Mouse (Mus musculus) left cerebral cortex, postnatal 4 days (tissue): ENCODE results near the gene Casd1. TPM values are rescaled to one million over a fixed set of nuclear protein-coding genes. Genes with fewer than 3 reads are reported as not detected.
"Not testable (repeated sequence)": the region's sequence is repeated elsewhere in the genome, so short reads cannot be mapped to it uniquely, and the experiment has no call there.

Source experiments
- DNase-seq: peaks from one replicate; pipeline ENCODE4 v3.0.0-alpha.2; 2022
- intact Hi-C: fragments of 180-260 bp; cut with DNase I; formaldehyde crosslinking; loops from one replicate; pipeline ENCODE4 v1.15.1; 2025
- total RNA-seq, 2 experiments: library from RNA; stranded (reverse); gene quantifications; 2 replicates each; pipeline ENCODE4 v1.2.3; 2021

Gene Casd1
- total RNA-seq, 2 experiments from 2014 or later, result 46.1 to 46.4 TPM

DNA sequence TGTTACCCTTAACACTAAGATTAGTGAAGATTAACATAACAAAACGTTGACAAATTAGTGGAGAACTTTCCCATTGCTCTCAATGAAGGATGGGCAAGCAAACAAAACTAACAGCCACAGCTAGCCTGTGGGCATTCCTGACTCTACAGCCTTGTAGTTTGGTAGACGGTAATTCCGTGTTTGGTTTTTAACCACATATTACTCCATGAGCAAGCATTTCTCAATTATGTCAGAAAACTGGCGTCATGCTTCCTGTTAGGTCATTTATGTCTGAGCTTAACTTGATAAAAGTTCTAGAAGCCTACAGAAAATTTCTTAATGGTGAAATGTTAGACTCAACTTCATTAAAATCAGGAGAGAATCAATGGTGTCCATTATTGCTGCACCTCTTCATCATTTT, 11.2 kb downstream of the Casd1 start:
- intact Hi-C loops, result no loop called here
- no peak for DNase-seq

DNA sequence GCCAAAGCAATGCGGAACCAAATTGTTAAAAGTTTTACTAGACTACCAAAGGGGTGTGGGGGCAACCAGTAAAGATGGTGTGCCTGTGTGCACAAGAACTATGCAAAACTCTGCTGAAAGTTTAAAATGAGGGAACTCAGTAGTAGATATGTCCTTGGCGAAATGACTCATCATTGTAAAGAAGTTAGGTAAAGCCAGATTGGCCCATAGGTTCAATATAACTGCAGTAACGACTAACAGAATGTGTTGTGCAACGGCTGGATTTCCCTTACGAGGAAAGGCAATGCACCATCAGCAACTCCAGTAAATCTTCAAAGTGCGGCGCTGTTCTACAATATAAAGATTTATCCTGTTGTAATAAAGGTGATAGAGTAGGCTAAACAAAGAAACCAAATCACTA, 11.8 kb downstream of the Casd1 start:
- intact Hi-C loops, result no loop called here
- no peak for DNase-seq

DNA sequence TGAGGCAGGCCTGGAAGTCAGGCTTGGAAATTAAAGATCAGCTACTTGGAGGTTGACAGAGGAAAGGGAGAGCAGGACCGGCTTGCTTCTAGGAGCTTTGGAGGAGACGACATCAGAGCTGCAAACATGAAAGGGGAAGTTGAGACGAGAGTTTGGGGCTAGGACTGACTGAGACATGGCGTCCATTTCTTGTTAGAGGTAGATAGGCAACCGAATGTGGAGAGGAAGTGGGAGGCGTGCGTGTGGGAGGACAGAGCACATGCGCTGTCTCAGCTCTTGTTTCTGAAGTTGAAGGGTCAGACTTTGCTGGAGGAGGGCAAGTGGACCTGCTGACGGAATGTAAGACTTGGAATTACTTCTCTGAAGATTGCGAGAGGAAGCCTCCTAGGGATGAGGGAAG, 17.3 kb downstream of the Casd1 start:
- intact Hi-C loops, result no loop called here
- DNase-seq, result no peak

- intact Hi-C loops, result no loop called here
- DNase-seq, result no peak
Measured at GRCm38 (mm10) chr6:4631464-4631863, 30.8 kb downstream of the Casd1 start.

- DNase-seq, result no peak
- intact Hi-C loops, result no loop called here
Measured at GRCm38 (mm10) chr6:4633189-4633588, 32.5 kb downstream of the Casd1 start.

DNA sequence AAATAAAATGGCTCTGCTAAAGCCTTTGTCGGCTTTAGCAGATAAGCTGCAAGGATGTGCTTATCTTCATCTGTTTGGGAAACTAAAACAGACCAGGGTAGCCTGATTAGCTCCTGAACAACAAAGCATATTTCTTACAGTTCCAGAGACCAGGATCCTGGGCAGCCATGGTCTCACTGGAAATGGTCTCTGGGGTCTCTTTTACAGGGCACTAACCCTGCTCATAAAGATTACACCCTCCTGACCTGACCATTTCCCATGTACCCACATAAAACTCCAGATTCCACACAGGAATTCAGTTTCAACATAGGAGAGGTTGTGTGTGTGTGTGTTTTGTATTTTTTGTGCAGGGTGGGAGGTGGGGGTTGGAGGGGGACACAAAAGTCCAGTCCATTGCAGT, 34.2 kb downstream of the Casd1 start:
- intact Hi-C loops, result no loop called here
- no peak for DNase-seq

- intact Hi-C loops, result no loop called here
- DNase-seq, result no peak
Measured at GRCm38 (mm10) chr6:4642068-4642467, 41.4 kb downstream of the Casd1 start.

DNA sequence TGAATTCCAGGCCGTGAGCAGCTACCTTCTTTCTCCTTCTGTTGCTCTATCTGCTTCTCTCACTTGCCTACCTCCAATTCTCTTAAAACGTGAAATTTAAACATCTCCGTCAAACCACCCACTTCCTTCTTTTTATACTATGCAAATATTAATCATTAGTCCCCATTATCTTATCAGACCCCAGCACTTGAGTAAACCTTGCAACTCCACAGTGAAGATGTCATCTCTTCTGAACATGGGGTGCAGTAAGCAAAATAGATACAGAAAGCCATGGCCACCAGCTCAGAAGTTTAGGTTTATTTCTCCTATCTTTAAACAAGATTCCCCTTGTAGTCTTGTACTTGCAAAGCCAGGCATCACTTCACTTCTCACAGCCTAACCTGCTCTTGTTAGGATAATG, 46.7 kb downstream of the Casd1 start:
- intact Hi-C loops, result no loop called here
- no peak for DNase-seq

DNA sequence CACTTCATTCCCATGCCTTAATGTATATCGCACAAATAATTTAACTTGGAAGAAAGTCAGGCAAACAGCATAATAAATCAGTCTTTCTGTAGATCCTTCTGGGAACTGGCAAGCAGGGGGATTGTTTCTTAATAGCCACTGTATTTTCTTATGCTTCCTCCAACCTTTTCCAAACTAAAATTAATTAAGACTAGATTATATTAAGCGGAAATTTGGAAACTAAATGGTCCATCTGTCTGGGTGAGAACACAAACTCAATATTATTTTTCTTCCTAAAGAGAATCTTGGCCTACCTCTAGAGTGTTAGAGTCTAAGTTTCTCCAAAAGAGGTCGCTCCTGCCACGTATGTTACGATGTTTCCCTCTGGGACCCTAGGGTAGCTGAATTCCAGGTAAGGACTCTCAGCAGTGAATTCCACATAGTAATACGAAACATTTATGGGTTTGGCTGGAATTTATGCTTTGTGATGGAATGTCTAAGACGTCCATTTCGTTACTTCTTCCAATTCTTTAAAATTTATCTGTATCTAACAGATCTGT, 52.0 kb downstream of the Casd1 start:
- DNase-seq, result no peak
- intact Hi-C loops, result no loop called here

DNA sequence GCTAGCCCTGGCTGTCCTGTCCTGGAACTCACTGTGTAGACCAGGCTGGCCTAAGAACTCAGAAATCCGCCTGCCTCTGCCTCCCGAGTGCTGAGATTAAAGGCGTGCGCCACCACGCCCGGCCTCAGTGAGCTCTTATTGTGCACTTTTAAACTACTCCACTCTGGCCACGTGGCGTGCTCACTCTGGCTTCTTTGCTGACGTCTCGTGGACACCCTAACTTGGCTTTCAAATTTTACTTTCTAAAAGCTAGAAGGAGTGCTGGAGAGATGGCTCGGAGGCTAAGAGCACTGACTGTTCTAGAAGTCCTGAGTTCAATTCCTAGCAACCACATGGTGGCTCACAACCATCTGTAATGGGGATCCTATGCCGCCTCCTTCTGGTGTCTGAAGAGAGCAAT, 53.1 kb downstream of the Casd1 start:
- intact Hi-C loops, result not testable (repeated sequence)

GRCm38 (mm10) chr6:4655466-4655865, 54.8 kb downstream of the Casd1 start:
- intact Hi-C loops, result no loop called here
- no peak for DNase-seq

More for the DNA sequence above, 53.1 kb downstream of the Casd1 start:
- DNase-seq, result not testable (repeated sequence)

GRCm38 (mm10) chr6:4655924-4656323, 55.3 kb downstream of the Casd1 start:
- DNase-seq, result no peak
- intact Hi-C loops, result no loop called here

DNA sequence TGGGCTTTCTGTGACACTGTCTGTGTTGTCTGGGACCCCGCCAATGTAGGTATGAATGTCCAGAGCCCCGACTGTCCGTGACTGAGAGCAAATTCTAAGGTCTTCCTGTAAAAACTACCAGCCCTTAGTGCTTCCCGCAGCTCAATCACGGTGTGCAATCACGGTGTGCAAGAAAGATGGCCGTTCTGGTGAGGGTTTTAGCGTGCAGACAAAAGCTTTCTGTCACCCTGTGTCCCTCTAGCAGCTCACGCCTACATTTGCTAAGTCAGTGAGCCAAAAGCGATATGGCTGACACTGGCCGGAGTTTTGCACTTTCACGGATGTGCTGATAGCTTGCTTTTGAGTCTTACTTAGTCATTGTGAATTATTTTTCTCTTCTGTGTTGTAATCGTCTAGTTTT, 58.2 kb downstream of the Casd1 start:
- intact Hi-C loops, result no loop called here
- DNase-seq, result no peak

DNA sequence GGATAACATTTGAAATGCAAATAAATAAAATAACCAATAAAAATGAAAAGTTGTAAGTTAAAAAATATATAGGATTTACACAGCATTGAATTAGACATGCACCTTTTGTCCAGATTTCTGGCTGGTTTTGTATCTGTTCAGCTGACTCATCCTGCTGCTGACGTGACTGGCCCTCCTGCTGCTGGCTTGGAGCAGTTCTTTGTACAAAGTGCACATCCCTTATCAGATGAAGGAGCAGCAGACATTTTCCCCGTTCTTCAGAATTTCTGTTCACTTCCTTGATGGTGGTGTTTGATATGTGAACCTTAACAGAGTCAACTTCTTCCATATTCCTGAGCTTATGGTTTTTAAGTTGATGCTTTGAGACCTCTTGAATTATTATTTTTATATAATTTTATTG, 62.9 kb downstream of the Casd1 start:
- DNase-seq, result no peak
- intact Hi-C loops, result no loop called here

- DNase-seq, result no peak
- intact Hi-C loops, result no loop called here
Measured at GRCm38 (mm10) chr6:4664313-4664712, 63.7 kb downstream of the Casd1 start.

DNA sequence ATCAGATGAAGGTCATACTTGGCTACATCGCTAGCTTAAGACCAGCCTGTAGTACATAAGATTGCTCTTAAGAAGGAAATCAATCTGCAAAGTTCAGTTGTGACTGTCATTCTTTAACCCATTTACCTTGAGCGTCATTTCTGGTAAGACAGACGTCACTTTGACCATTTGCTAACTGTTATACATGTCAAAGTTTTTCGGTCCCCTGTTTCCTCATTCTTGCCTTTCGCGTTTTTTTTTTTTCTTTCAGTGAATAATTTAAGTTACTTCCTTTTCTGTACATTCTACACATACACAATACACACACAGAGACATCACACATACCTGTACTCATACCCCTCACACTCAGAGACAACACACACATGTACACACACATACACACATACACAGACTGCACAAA, 64.5 kb downstream of the Casd1 start:
- DNase-seq, result no peak
- intact Hi-C loops, result no loop called here

GRCm38 (mm10) chr6:4677356-4677761, 76.7 kb downstream of the Casd1 start:
- DNase-seq, result no peak
- intact Hi-C loops, result no loop called here

DNA sequence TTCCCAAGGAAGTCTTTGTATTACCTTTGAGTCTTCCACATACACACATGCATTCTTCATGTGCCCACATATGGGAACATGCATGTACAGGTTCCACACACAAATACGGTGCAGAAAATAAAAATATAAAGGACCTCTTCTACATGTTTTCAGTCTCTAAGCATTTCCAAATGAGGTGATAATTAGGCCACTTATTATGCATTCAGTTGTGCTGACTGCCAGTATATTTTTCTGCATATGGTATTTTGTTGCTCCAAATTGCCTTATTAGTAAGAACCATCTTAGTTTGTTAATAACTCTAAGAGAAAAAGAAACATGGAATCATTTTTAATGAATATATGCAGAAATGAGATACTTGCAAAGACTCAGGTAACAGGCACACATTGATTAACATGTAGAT, 79.3 kb downstream of the Casd1 start:
- DNase-seq, result no peak
- intact Hi-C loops, result no loop called here

DNA sequence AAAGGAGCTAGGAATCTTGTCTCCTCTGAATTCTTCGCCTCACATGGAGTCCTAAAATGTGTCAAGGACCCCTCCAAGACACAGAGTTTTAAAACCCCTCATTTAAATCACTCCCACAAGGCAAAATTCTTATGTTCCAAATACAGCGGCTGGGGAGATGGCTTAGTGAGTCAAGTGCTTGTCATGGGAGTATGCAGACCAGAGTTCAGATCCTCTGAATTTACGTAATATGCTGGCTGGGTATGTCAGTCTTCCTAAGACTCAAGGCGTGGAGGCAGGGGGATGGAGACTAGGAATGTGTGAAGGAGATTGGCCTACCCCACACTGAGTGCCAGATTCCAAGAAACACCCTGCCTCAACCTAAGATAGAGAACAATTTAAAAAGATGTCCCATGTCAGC, 79.9 kb downstream of the Casd1 start:
- DNase-seq, result no peak
- intact Hi-C loops, result no loop called here

GRCm38 (mm10) chr6:4684706-4685340, 84.2 kb downstream of the Casd1 start:
- DNase-seq, result no peak
- intact Hi-C loops, result no loop called here

DNA sequence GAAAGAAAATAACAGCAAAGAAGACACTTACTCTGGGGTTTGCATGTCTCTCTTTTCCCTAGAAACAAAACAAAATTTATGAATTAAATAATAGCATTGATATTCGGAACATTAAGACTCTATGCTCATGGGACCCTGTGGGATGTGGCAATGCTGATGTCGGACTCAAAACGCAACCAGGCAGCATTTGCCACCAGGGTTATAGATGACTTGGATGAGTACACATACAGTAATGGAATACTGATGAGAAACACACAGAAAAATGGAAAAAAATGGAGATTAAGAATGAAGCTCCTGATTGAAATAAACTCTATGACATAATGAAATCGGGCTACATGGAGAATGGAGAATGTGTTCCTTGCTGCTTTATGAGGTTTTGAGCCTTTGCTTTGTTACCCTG, 89.8 kb downstream of the Casd1 start:
- intact Hi-C loops, result no loop called here
- no peak for DNase-seq
